Mouse (Mus musculus) cortical plate, adult 2 months (tissue): ENCODE results near the gene Fbxw10. TPM values are rescaled to one million over a fixed set of nuclear protein-coding genes. Genes with fewer than 3 reads are reported as not detected.

Source experiments
- H3K27ac ChIP-seq: fragments of 200-500 bp; 2 replicates; pipeline ENCODE4 v1.5.1; 2012; ENCODE audit warnings: low read length, control low read depth, inconsistent platforms; ENCODE audit not compliant: insufficient read depth
- H3K4me1 ChIP-seq: fragments of 200-500 bp; 2 replicates; pipeline ENCODE4 v1.6.1; 2011; ENCODE audit warnings: low read length; ENCODE audit not compliant: control insufficient read depth, insufficient read depth
- H3K4me3 ChIP-seq: fragments of 200-500 bp; 2 replicates; pipeline ENCODE4 v1.5.1; 2011; ENCODE audit warnings: mild to moderate bottlenecking, low read length, control low read depth; ENCODE audit not compliant: insufficient read depth
- CTCF ChIP-seq: fragments of 200-500 bp; IDR thresholded peaks from 2 replicates; pipeline ENCODE4 v1.5.1; 2011; ENCODE audit warnings: mild to moderate bottlenecking, control low read depth, low read length; ENCODE audit not compliant: insufficient read depth; ENCODE audit errors: extremely low read depth
- POLR2A ChIP-seq: fragments of 200-500 bp; IDR thresholded peaks from 2 replicates; pipeline ENCODE4 v1.6.1; 2011; ENCODE audit warnings: mild to moderate bottlenecking, low read length, control low read depth; ENCODE audit not compliant: insufficient read depth; ENCODE audit errors: extremely low read depth
- polyA plus RNA-seq: library from polyadenylated mRNA; depleted of rRNA; stranded (reverse); fragments of >200 nt; gene quantifications from 2 replicates; pipeline ENCODE4 v1.2.3, GENCODE M21; 2012; rRNA removed

Gene Fbxw10
- 0.58 and 0.93 TPM in 2 replicates for polyA plus RNA-seq

DNA sequence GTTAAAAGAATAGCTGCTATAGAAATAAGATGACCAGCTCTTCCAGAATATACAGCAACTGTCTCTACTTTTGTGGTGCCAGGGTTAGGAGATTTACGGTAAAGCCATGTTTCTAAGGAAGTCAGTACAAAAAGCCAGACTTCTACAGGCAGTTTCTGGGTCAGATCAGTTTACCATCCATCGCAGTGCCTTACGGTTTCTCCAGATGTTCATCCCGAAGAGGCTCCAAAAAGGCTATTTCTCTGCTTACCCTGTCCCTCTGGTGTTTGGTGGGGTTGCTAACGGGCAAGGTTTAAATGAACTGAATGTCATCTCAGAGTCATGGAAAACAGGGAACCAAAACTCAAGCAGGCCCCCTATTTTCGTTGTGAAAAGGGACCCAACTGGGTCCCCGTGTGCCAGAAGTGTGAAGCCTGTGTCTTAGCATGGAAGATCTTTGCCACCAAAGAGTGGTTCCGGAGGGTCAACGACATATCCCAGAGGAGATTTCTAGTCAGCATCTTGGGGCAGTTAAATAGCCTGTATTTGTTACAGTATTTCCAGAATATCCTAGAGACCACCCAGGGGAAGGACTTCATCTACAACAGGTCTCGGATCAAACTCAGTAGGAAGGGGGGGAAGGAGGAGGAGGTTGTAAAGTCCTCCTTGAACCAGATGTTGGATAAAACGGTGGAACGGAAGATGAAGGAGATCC lies at the start of gene Fbxw10:
Gene Fbxw10 (plus strand): TSS at position 109 of the 694 bp plus-strand sequence.
- Histone ChIP-seq H3K4me1 (no peaks in the 10 kb centered on the region), H3K4me3 (no peak within 1 kb of the TSS), H3K27ac (no peak within 1 kb of the TSS)
- TF ChIP-seq POLR2A (no peak), CTCF (no peak)

- TF ChIP-seq POLR2A, result no peak
Observed at GRCm38 (mm10) chr11:62804119-62804518, 42.8 kb upstream of the Fbxw10 start.

GRCm38 (mm10) chr11:62807965-62808364 lies 38.9 kb upstream of the Fbxw10 start:
- Histone ChIP-seq H3K4me3 (no peak overlapping the region), H3K27ac (no peak overlapping the region), H3K4me1 (no peaks in the 10 kb centered on the region)
- no peak for TF ChIP-seq POLR2A
- TF ChIP-seq CTCF, result no peak

More at GRCm38 (mm10) chr11:62804119-62804518, 42.8 kb upstream of the Fbxw10 start:
- H3K4me1 ChIP-seq, result no peaks in the 10 kb centered on the region
- no peak overlapping the region for H3K27ac ChIP-seq
- no peak overlapping the region for H3K4me3 ChIP-seq

- H3K27ac ChIP-seq, result no peak overlapping the region
- peak; percentile 49 for TF ChIP-seq CTCF
- TF ChIP-seq POLR2A, result no peak
- H3K4me1 ChIP-seq, result no peaks in the 10 kb centered on the region
- no peak overlapping the region for H3K4me3 ChIP-seq
Observed at GRCm38 (mm10) chr11:62809201-62809600, 37.7 kb upstream of the Fbxw10 start.

- H3K4me3 ChIP-seq, result no peak overlapping the region
- no peaks in the 10 kb centered on the region for H3K4me1 ChIP-seq
- TF ChIP-seq POLR2A, result no peak
- no peak for TF ChIP-seq CTCF
- no peak overlapping the region for H3K27ac ChIP-seq
Observed at GRCm38 (mm10) chr11:62812268-62812667, 34.6 kb upstream of the Fbxw10 start.

GRCm38 (mm10) chr11:62813497-62813896 lies 33.4 kb upstream of the Fbxw10 start:
- TF ChIP-seq CTCF, result no peak
- TF ChIP-seq POLR2A, result no peak
- Histone ChIP-seq H3K4me1 (no peaks in the 10 kb centered on the region), H3K27ac (no peak overlapping the region), H3K4me3 (no peak overlapping the region)

GRCm38 (mm10) chr11:62813970-62814624 lies 32.8 kb upstream of the Fbxw10 start:
- no peaks in the 10 kb centered on the region for H3K4me1 ChIP-seq
- TF ChIP-seq CTCF, result no peak
- TF ChIP-seq POLR2A, result no peak
- no peak overlapping the region for H3K27ac ChIP-seq
- no peak overlapping the region for H3K4me3 ChIP-seq

GRCm38 (mm10) chr11:62814625-62815024 lies 32.2 kb upstream of the Fbxw10 start:
- TF ChIP-seq CTCF (no peak), POLR2A (no peak)
- Histone ChIP-seq H3K4me1 (no peaks in the 10 kb centered on the region), H3K27ac (no peak overlapping the region), H3K4me3 (no peak overlapping the region)

- Histone ChIP-seq H3K4me1 (no peaks in the 10 kb centered on the region), H3K27ac (no peak overlapping the region), H3K4me3 (no peak overlapping the region)
- no peak for TF ChIP-seq CTCF
- no peak for TF ChIP-seq POLR2A
Observed at GRCm38 (mm10) chr11:62815438-62815837, 31.4 kb upstream of the Fbxw10 start.

DNA sequence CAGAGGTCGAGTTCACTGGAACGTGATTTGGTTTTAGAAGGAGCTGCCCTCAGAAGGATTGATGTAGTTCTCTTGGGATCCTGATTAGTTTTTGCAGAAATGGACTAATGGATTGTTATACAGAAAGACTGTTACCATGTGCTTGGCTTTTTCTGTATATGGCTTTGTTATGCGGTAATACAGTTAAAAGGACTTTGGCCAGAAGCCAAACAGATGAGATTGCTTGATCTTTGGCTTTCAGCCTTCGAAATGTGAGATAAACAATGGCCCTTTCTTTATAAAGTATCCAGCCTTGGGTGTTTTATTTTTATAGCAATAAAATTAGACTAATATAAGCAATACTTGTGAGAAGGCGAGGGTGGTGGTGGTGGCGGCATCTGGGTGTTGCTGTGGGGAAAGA lies 30.3 kb upstream of the Fbxw10 start:
- Histone ChIP-seq H3K4me1 (0 out of 2 replicates have a peak, but pooled peaks cover 1% of the 10 kb centered on the region), H3K4me3 (no peak overlapping the region), H3K27ac (no peak overlapping the region)
- no peak for TF ChIP-seq CTCF
- TF ChIP-seq POLR2A, result no peak
